Mouse (Mus musculus): ENCODE measurements around the gene Eif2ak4. TPM values are rescaled to one million over a fixed set of nuclear protein-coding genes. Genes with fewer than 3 reads are reported as not detected.

Gene Eif2ak4
- polyA plus RNA-seq, 1 experiment from 2014 or later, result 3.1 TPM

DNA sequence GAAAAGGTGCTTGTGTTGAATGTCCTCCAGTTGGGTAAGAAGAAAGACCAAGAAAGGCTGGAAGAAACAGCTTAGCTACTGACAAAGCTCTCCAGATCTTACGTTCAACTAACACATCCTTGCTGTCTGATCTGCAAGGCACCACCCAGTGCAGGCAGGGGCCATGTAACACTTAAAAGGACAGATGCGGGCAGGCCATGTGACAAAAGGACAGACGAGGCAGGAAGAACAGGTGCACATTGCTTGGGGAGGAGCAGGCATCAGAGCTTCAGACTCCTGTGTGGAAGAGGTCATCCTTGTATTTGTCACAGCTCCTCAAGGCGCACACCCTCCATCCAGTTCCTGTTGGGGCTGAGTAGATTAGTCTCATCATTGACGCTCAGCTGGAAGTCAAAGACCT is 94.6 kb downstream of the Eif2ak4 start:
- H3K27ac ChIP-seq (ENCODE audit: low read depth), result no peak overlapping the region
- H3K4me1 ChIP-seq (ENCODE audit: insufficient read depth), result peaks cover 20% of the 10 kb centered on the region
- H3K9ac ChIP-seq (replicated peaks), result no peak overlapping the region
- H3K9me3 ChIP-seq (ENCODE audit: low read length), result no peaks in the 10 kb centered on the region
- 81% methylated on average over 5 of the region's 5 CpGs for WGBS (ENCODE audit: insufficient replicate concordance)
- H3K36me3 ChIP-seq (replicated peaks; ENCODE audit: insufficient read depth, low read length), result no peaks in the 10 kb centered on the region
- DNase-seq (no peak), ATAC-seq (no peak)
- H3K4me3 ChIP-seq (ENCODE audit: low read depth, low read length), result no peak overlapping the region
- no peaks in the 10 kb centered on the region for H3K27me3 ChIP-seq (ENCODE audit: insufficient read depth, low read length)
- TF ChIP-seq CTCF (IDR thresholded peaks at IDR 0.05; ENCODE audit: low read depth) (no peak), EP300 (IDR thresholded peaks at IDR 0.05; ENCODE audit: low read depth) (no peak)
- no peak overlapping the region for H3K4me2 ChIP-seq (ENCODE audit: low read depth, low read length)

- no peak for TF ChIP-seq CTCF (IDR thresholded peaks at IDR 0.05; ENCODE audit: low read depth)
- DNase-seq (no peak), ATAC-seq (no peak)
- Histone ChIP-seq H3K4me3 (ENCODE audit: low read depth, low read length) (no peak overlapping the region), H3K4me2 (ENCODE audit: low read depth, low read length) (no peak overlapping the region), H3K27me3 (ENCODE audit: insufficient read depth, low read length) (no peaks in the 10 kb centered on the region), H3K36me3 (replicated peaks; ENCODE audit: insufficient read depth, low read length) (no peaks in the 10 kb centered on the region), H3K27ac (ENCODE audit: low read depth) (no peak overlapping the region), H3K9me3 (ENCODE audit: low read length) (no peaks in the 10 kb centered on the region), H3K9ac (replicated peaks) (no peak overlapping the region), H3K4me1 (ENCODE audit: insufficient read depth) (peaks cover 16% of the 10 kb centered on the region; the same call in 1 of the 2 replicates)
- 77% methylated on average over 9 of the region's 9 CpGs for whole genome bisulfite sequencing (ENCODE audit: insufficient replicate concordance)
These were observed 96.0 kb downstream of the Eif2ak4 start for GRCm38 (mm10) chr2:118484386-118484898.

- ATAC-seq (no peak), DNase-seq (no peak)
- Histone ChIP-seq H3K27ac (ENCODE audit: low read depth) (no peak overlapping the region), H3K4me1 (ENCODE audit: insufficient read depth) (peaks cover 20% of the 10 kb centered on the region), H3K9me3 (ENCODE audit: low read length) (no peaks in the 10 kb centered on the region), H3K9ac (replicated peaks) (no peak overlapping the region), H3K4me3 (ENCODE audit: low read depth, low read length) (no peak overlapping the region), H3K27me3 (ENCODE audit: insufficient read depth, low read length) (no peaks in the 10 kb centered on the region), H3K36me3 (replicated peaks; ENCODE audit: insufficient read depth, low read length) (no peaks in the 10 kb centered on the region), H3K4me2 (ENCODE audit: low read depth, low read length) (no peak overlapping the region)
- 69% methylated on average over 3 of the region's 3 CpGs for WGBS (ENCODE audit: insufficient replicate concordance)
- TF ChIP-seq CTCF (IDR thresholded peaks at IDR 0.05; ENCODE audit: low read depth) (no peak), EP300 (IDR thresholded peaks at IDR 0.05; ENCODE audit: low read depth) (no peak)
These were observed 97.0 kb downstream of the Eif2ak4 start for GRCm38 (mm10) chr2:118485415-118485814.

DNA sequence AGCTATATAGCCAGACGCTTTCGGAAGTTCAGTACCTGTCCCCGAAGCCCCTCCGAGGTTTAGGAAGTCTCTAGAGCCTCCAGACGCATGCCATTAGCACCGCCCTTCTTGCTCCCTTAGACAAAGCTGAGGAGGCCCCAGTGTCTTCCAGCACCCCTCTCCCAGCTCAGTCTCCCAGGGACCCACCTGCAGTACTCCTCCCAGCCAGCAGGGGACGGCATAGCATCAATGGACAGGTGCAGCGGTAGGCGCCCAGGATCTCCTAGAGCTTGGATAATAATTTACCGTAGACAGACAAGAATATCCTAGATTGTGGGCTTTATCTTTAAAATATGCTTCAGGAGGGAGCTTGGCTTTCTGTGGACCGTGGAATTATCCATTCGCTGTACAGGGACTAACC is 98.5 kb downstream of the Eif2ak4 start:
- H3K27me3 ChIP-seq (ENCODE audit: insufficient read depth, low read length), result no peaks in the 10 kb centered on the region
- WGBS (ENCODE audit: insufficient replicate concordance), result 17% methylated on average over 12 of the region's 12 CpGs
- no peak overlapping the region for H3K4me3 ChIP-seq (ENCODE audit: low read depth, low read length)
- DNase-seq (peak; percentile 87), ATAC-seq (peak; percentile 18; the same call in 1 of the 2 replicates)
- H3K27ac ChIP-seq (ENCODE audit: low read depth), result no peak overlapping the region
- no peak overlapping the region for H3K9ac ChIP-seq (replicated peaks)
- H3K4me1 ChIP-seq (ENCODE audit: insufficient read depth), result peaks cover 35% of the 10 kb centered on the region
- no peaks in the 10 kb centered on the region for H3K9me3 ChIP-seq (ENCODE audit: low read length)
- no peaks in the 10 kb centered on the region for H3K36me3 ChIP-seq (replicated peaks; ENCODE audit: insufficient read depth, low read length)
- no peak overlapping the region for H3K4me2 ChIP-seq (ENCODE audit: low read depth, low read length)
- TF ChIP-seq EP300 (IDR thresholded peaks at IDR 0.05; ENCODE audit: low read depth) (no peak), CTCF (IDR thresholded peaks at IDR 0.05; ENCODE audit: low read depth) (peak; percentile 100)

DNA sequence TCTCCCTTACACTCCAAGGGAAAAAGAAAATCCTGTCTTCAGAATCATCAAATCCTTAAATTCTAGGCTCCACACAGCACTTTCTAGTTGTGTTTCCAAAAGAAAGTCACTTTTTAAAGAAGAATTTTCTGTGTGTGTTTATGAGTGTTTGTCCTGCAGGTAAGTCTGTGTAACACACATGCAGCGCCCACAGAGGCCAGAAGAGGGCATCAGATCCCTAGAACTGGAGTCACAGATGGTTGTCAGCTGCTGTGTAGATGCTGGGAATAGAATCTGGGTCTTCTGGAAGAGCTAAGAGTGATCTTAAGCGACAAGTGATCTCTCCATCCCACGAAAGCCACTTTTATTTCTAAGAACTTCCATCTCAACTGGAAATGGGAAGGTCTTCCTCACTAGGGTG is 99.4 kb downstream of the Eif2ak4 start:
- Histone ChIP-seq H3K9ac (replicated peaks) (no peak overlapping the region), H3K4me3 (ENCODE audit: low read depth, low read length) (no peak overlapping the region), H3K36me3 (replicated peaks; ENCODE audit: insufficient read depth, low read length) (no peaks in the 10 kb centered on the region), H3K27ac (ENCODE audit: low read depth) (no peak overlapping the region), H3K27me3 (ENCODE audit: insufficient read depth, low read length) (no peaks in the 10 kb centered on the region), H3K9me3 (ENCODE audit: low read length) (no peaks in the 10 kb centered on the region), H3K4me1 (ENCODE audit: insufficient read depth) (peaks cover 36% of the 10 kb centered on the region), H3K4me2 (ENCODE audit: low read depth, low read length) (no peak overlapping the region)
- 66% methylated on average over 3 of the region's 3 CpGs for whole genome bisulfite sequencing (ENCODE audit: insufficient replicate concordance)
- DNase-seq (peak; percentile 52), ATAC-seq (no peak)
- TF ChIP-seq CTCF (IDR thresholded peaks at IDR 0.05; ENCODE audit: low read depth), result peak; percentile 62
- no peak for TF ChIP-seq EP300 (IDR thresholded peaks at IDR 0.05; ENCODE audit: low read depth)

- Histone ChIP-seq H3K27ac (ENCODE audit: low read depth) (peak overlapping the region; percentile 88), H3K27me3 (ENCODE audit: insufficient read depth, low read length) (no peaks in the 10 kb centered on the region), H3K4me3 (ENCODE audit: low read depth, low read length) (no peak overlapping the region), H3K36me3 (replicated peaks; ENCODE audit: insufficient read depth, low read length) (no peaks in the 10 kb centered on the region), H3K4me2 (ENCODE audit: low read depth, low read length) (peak overlapping the region; percentile 38), H3K9ac (replicated peaks) (peak overlapping the region; percentile 21; the same call in 1 of the 2 replicates), H3K9me3 (ENCODE audit: low read length) (no peaks in the 10 kb centered on the region), H3K4me1 (ENCODE audit: insufficient read depth) (peaks cover 36% of the 10 kb centered on the region)
- TF ChIP-seq CTCF (IDR thresholded peaks at IDR 0.05; ENCODE audit: low read depth) (no peak), EP300 (IDR thresholded peaks at IDR 0.05; ENCODE audit: low read depth) (0 out of 2 replicates have a peak, but pooled peaks have one; percentile 6)
- DNase-seq (peak; percentile 88), ATAC-seq (peak; percentile 77)
- 11% methylated on average over 12 of the region's 12 CpGs for WGBS (ENCODE audit: insufficient replicate concordance)
These were observed 102.0 kb downstream of the Eif2ak4 start for GRCm38 (mm10) chr2:118490241-118491091.

Measured in liver, postnatal 0 days (tissue).